Mouse (Mus musculus) yolk sac, embryonic 10.5 days (tissue): ENCODE results near the gene Ucp3.

Source experiments
- DNase-seq: peaks from one replicate; pipeline ENCODE4 v3.0.0-alpha.2; 2017; ENCODE audit warnings: low spot score

The Ucp3 gene

GRCm38 (mm10) chr7:100500276-100500977 lies 27.6 kb downstream of the Ucp3 start:
- DNase-seq = peak; percentile 21

GRCm38 (mm10) chr7:100501027-100501843 lies 28.4 kb downstream of the Ucp3 start:
- DNase-seq = no peak

- DNase-seq = no peak
Measured at GRCm38 (mm10) chr7:100501844-100502373, 29.1 kb downstream of the Ucp3 start.

- no peak for DNase-seq
Measured at GRCm38 (mm10) chr7:100502374-100502922, 29.7 kb downstream of the Ucp3 start.

GRCm38 (mm10) chr7:100503076-100503475 lies 30.3 kb downstream of the Ucp3 start:
- no peak for DNase-seq

GRCm38 (mm10) chr7:100504740-100505487 lies 32.1 kb downstream of the Ucp3 start:
- no peak for DNase-seq

GRCm38 (mm10) chr7:100506494-100506893 lies 33.7 kb downstream of the Ucp3 start:
- DNase-seq = no peak

- no peak for DNase-seq
Measured at GRCm38 (mm10) chr7:100508670-100509069, 35.9 kb downstream of the Ucp3 start.

GRCm38 (mm10) chr7:100511602-100512001 lies 38.8 kb downstream of the Ucp3 start:
- no peak for DNase-seq

GRCm38 (mm10) chr7:100514573-100514972 lies 41.8 kb downstream of the Ucp3 start, which contains the start of gene Dnajb13:
Gene Dnajb13 (minus strand): TSS chr7:100514960.
- DNase-seq = no peak

- DNase-seq = no peak
Measured at GRCm38 (mm10) chr7:100520204-100520603, 47.4 kb downstream of the Ucp3 start.

- peak; percentile 73 for DNase-seq
Measured at GRCm38 (mm10) chr7:100520663-100521285, 48.0 kb downstream of the Ucp3 start.

- no peak for DNase-seq
Measured at GRCm38 (mm10) chr7:100522222-100522621, 49.4 kb downstream of the Ucp3 start.

- DNase-seq = no peak
Measured at GRCm38 (mm10) chr7:100524669-100525068, 51.9 kb downstream of the Ucp3 start.

GRCm38 (mm10) chr7:100530766-100531165 lies 58.0 kb downstream of the Ucp3 start:
- no peak for DNase-seq

GRCm38 (mm10) chr7:100533503-100533902 lies 60.7 kb downstream of the Ucp3 start:
- peak; percentile 78 for DNase-seq

- DNase-seq = no peak
Measured at GRCm38 (mm10) chr7:100534216-100534615, 61.4 kb downstream of the Ucp3 start.

GRCm38 (mm10) chr7:100535831-100536230 lies 63.0 kb downstream of the Ucp3 start:
- DNase-seq = no peak
